Mouse (Mus musculus): ENCODE results near the gene Atf3.

DNA sequence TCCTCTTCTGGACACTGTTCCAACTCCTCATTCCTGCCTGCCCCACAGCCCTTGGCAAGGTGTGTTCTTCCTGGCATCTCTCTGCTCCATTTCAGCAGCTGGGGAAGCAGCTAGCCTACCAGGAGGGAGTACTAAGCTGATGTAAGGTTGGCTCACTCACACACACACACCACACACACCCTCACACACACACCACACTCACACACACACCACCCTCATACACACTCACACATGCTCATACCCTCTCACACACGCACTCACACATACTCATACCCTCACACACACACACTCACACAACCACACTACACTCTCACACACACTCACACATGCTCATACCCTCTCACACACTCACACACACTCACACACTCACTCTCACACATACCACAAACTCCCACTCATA lies 1.9 kb upstream of the Atf3 start:
- TF ChIP-seq GATA1 (IDR thresholded peaks at IDR 0.05; ENCODE audit: low read length) (no peak), TAL1 (IDR thresholded peaks at IDR 0.05; ENCODE audit: low read length) (no peak)

Measured in erythroblast, embryonic 14.5 days (primary cell).